Mouse (Mus musculus) limb, embryonic 14.5 days (tissue): ENCODE data around the gene Setd1b. TPM values are rescaled to one million over a fixed set of nuclear protein-coding genes. Genes with fewer than 3 reads are reported as not detected.

ENCODE experiments used
- ATAC-seq: fragments of 200-750 bp; cut with Nextera tagmentation; 2 replicates; pipeline ENCODE4 v1.8.0; 2017; ENCODE audit warnings: low read depth, moderate number of reproducible peaks, moderate TSS enrichment; ENCODE audit not compliant: low FRiP score
- DNase-seq: peaks from one replicate; pipeline ENCODE4 v3.0.0-alpha.2; 2015; ENCODE audit warnings: low spot score
- H3K27ac ChIP-seq: fragments of 300-500 bp; sonication (generic); replicated peaks from 2 replicates; pipeline ENCODE4 v1.5.1; 2014; ENCODE audit warnings: low read depth, mild to moderate bottlenecking, low read length, moderate library complexity, mixed read lengths
- H3K27me3 ChIP-seq: fragments of 300-500 bp; sonication (generic); 2 replicates; pipeline ENCODE4 v1.6.1; 2014; ENCODE audit warnings: low read length, mixed read lengths; ENCODE audit not compliant: control insufficient read depth, insufficient read depth
- H3K36me3 ChIP-seq: fragments of 300-500 bp; sonication (generic); 2 replicates; pipeline ENCODE4 v1.6.1; 2014; ENCODE audit warnings: mild to moderate bottlenecking, low read length, moderate library complexity, mixed read lengths; ENCODE audit not compliant: control insufficient read depth, insufficient read depth
- H3K4me1 ChIP-seq: fragments of 300-500 bp; sonication (generic); 2 replicates; pipeline ENCODE4 v1.6.1; 2014; ENCODE audit warnings: antibody characterized with exemption, low read length, mixed read lengths; ENCODE audit not compliant: control insufficient read depth, insufficient read depth
- H3K4me2 ChIP-seq: fragments of 300-500 bp; sonication (generic); replicated peaks from 2 replicates; pipeline ENCODE4 v1.6.1; 2014; ENCODE audit warnings: low read depth, mild to moderate bottlenecking, low read length, moderate library complexity; ENCODE audit not compliant: severe bottlenecking
- H3K4me3 ChIP-seq: fragments of 300-500 bp; sonication (generic); replicated peaks from 2 replicates; pipeline ENCODE4 v1.5.1; 2014; ENCODE audit warnings: low read length
- H3K9ac ChIP-seq: fragments of 300-500 bp; sonication (generic); 2 replicates; pipeline ENCODE4 v1.6.1; 2014; ENCODE audit warnings: mild to moderate bottlenecking, low read depth, low read length, moderate library complexity; ENCODE audit not compliant: severe bottlenecking
- H3K9me3 ChIP-seq: fragments of 300-500 bp; sonication (generic); 2 replicates; pipeline ENCODE4 v1.6.1; 2016; ENCODE audit warnings: low read length; ENCODE audit not compliant: control insufficient read depth
- POLR2A ChIP-seq: fragments of 200-500 bp; IDR thresholded peaks from 2 replicates; pipeline ENCODE4 v1.8.0; 2012; ENCODE audit warnings: inconsistent platforms, mild to moderate bottlenecking, moderate library complexity, borderline replicate concordance; ENCODE audit not compliant: insufficient read depth, insufficient read length; ENCODE audit errors: extremely low read depth
- WGBS: fragments of 180-500 bp; shearing (Covaris S2); extraction: QIAGEN DNeasy Blood & Tissue Kit; methylation state at CpG from one replicate; pipeline ENCODE4 v1.1.7; 2014; 5-methylcytosine and 5-hydroxymethylcytosine counted together
- polyA plus RNA-seq, 2 experiments: library from polyadenylated mRNA; depleted of rRNA in 1 of 2; stranded (reverse) in 1 of 2; unstranded in 1 of 2; fragments of >200 nt; fragmentation: Nextera tagmentation in 1 of 2; extraction: Ambion mirVana in 1 of 2; gene quantifications; 2 replicates each; pipeline versions ENCODE4 v1.2.1 to v1.2.3; 2012 to 2014

The Setd1b gene
- polyA plus RNA-seq, 2 experiments = 11.7 to 15.0 TPM

GRCm38 (mm10) chr5:123148073-123148722 lies 6.2 kb downstream of the Setd1b start:
- Histone ChIP-seq H3K27ac (no peak overlapping the region), H3K9ac (no peak overlapping the region), H3K4me2 (no peak overlapping the region), H3K4me3 (no peak overlapping the region), H3K9me3 (no peaks in the 10 kb centered on the region), H3K27me3 (no peaks in the 10 kb centered on the region), H3K36me3 (peaks cover 71% of the 10 kb centered on the region), H3K4me1 (peaks cover 45% of the 10 kb centered on the region)
- WGBS = 85% methylated on average over 25 of the region's 25 CpGs
- TF ChIP-seq POLR2A = no peak
- no peak for ATAC-seq
- no peak for DNase-seq

- no peaks in the 10 kb centered on the region for H3K27me3 ChIP-seq
- ATAC-seq (peak; percentile 84), DNase-seq (peak; percentile 92)
- H3K9me3 ChIP-seq = no peaks in the 10 kb centered on the region
- H3K4me3 ChIP-seq = peak overlapping the region; percentile 35
- TF ChIP-seq POLR2A = no peak
- H3K4me2 ChIP-seq = peak overlapping the region; percentile 50
- no peak overlapping the region for H3K27ac ChIP-seq
- peaks cover 86% of the 10 kb centered on the region for H3K36me3 ChIP-seq
- H3K4me1 ChIP-seq = peaks cover 36% of the 10 kb centered on the region
- peak overlapping the region; percentile 38 for H3K9ac ChIP-seq
- 8% methylated on average over 19 of the region's 19 CpGs for WGBS
Measured at GRCm38 (mm10) chr5:123149451-123150400, 7.7 kb downstream of the Setd1b start.

- Histone ChIP-seq H3K36me3 (peaks cover 86% of the 10 kb centered on the region), H3K27ac (no peak overlapping the region), H3K4me3 (peak overlapping the region; percentile 35), H3K9ac (peak overlapping the region; percentile 38; the same call in 1 of the 2 replicates), H3K4me2 (peak overlapping the region; percentile 50), H3K4me1 (peaks cover 27% of the 10 kb centered on the region), H3K9me3 (no peaks in the 10 kb centered on the region), H3K27me3 (no peaks in the 10 kb centered on the region)
- WGBS = 30% methylated on average over 7 of the region's 7 CpGs
- TF ChIP-seq POLR2A = no peak
- ATAC-seq (no peak), DNase-seq (no peak)
Measured at GRCm38 (mm10) chr5:123150641-123151040, 8.6 kb downstream of the Setd1b start.

DNA sequence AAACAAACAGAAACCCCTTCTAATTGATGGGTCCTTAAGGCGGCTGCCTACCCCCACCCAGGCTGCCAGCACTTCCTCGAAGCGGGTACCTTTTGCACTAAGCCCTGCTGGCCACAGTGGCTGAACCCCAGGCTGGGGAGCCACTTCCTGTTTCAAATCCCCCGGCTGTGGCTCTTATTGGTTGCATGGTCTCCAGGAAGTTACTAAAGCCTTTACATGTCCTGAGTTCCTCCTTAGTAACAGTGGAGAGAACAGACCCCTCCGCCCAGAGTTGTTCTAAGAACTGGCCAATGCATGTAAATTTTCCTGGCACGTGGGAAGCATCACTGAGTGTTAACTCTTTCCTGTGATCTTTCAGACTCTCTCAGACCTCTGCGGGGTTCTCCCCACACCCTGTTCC lies 9.1 kb downstream of the Setd1b start:
- no peak for TF ChIP-seq POLR2A
- Histone ChIP-seq H3K9ac (peak overlapping the region; percentile 38; the same call in 1 of the 2 replicates), H3K27me3 (no peaks in the 10 kb centered on the region), H3K9me3 (no peaks in the 10 kb centered on the region), H3K4me1 (peaks cover 24% of the 10 kb centered on the region), H3K27ac (no peak overlapping the region), H3K36me3 (peaks cover 85% of the 10 kb centered on the region), H3K4me3 (peak overlapping the region; percentile 35; the same call in 1 of the 2 replicates), H3K4me2 (peak overlapping the region; percentile 50)
- ATAC-seq = peak; percentile 20; the same call in 1 of the 2 replicates
- DNase-seq = peak; percentile 68
- 30% methylated on average over 7 of the region's 7 CpGs for WGBS

DNA sequence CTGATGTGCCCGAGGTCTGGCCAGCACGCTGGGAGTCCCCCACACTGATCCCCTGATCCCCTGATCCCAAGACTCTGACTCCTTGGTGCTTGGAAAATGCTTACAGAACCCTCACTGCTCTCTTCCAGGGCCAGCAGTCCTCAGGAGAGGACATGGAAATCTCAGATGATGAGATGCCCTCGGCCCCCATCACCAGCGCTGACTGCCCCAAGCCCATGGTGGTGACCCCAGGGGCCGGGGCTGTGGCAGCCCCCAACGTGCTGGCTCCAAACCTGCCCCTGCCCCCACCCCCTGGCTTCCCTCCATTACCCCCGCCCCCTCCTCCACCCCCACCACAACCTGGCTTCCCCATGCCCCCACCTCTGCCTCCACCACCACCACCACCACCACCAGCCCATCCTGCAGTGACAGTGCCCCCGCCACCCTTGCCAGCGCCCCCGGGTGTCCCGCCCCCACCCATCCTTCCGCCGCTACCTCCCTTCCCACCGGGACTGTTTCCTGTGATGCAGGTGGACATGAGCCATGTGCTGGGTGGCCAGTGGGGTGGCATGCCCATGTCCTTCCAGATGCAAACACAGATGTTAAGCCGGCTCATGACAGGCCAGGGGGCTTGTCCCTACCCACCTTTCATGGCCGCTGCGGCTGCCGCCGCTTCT lies 9.8 kb downstream of the Setd1b start:
- Histone ChIP-seq H3K4me3 (no peak overlapping the region), H3K4me1 (peaks cover 24% of the 10 kb centered on the region), H3K36me3 (peaks cover 87% of the 10 kb centered on the region), H3K4me2 (no peak overlapping the region), H3K9me3 (no peaks in the 10 kb centered on the region), H3K27me3 (no peaks in the 10 kb centered on the region), H3K27ac (no peak overlapping the region), H3K9ac (no peak overlapping the region)
- 92% methylated on average over 18 of the region's 19 CpGs for WGBS
- no peak for TF ChIP-seq POLR2A
- DNase-seq (no peak), ATAC-seq (no peak)
